Mouse (Mus musculus): ENCODE measurements around the gene Slc35b1. TPM values are rescaled to one million over a fixed set of nuclear protein-coding genes. Genes with fewer than 3 reads are reported as not detected.

Slc35b1 gene
- 91.1 and 92.7 TPM in 2 replicates for polyA plus RNA-seq (2015; fragmentation: Nextera tagmentation; extraction: Ambion mirVana)

- Histone ChIP-seq H3K4me3 (ENCODE audit: low read length) (peak within 1 kb of the TSS; percentile 73), H3K27ac (ENCODE audit: low read length) (peak within 1 kb of the TSS; percentile 87), H3K9ac (ENCODE audit: low read length) (peak within 1 kb of the TSS; percentile 81), H3K36me3 (ENCODE audit: control insufficient read depth, insufficient read depth, low read length) (peaks cover 20% of the 10 kb centered on the region; the same call in 1 of the 2 replicates), H3K9me3 (ENCODE audit: control insufficient read depth, low read length) (no peaks in the 10 kb centered on the region), H3K4me1 (replicated peaks; ENCODE audit: control insufficient read depth, insufficient read depth, low read length) (peaks cover 8% of the 10 kb centered on the region; the same call in 1 of the 2 replicates), H3K4me2 (ENCODE audit: low read depth, low read length) (peak within 1 kb of the TSS; percentile 69), H3K27me3 (ENCODE audit: control insufficient read depth, insufficient read depth, low read depth, low read length) (no peaks in the 10 kb centered on the region)
- ATAC-seq (ENCODE audit: low read depth): peak; percentile 97
- WGBS: under 1% methylated on average over 42 of the region's 42 CpGs
These were observed at the start of gene Slc35b1 for GRCm38 (mm10) chr11:95384319-95384972. Gene Slc35b1 (plus strand): TSS chr11:95384692.

- Histone ChIP-seq H3K27ac (ENCODE audit: low read length) (peak within 1 kb of the TSS; percentile 76), H3K27me3 (ENCODE audit: control insufficient read depth, insufficient read depth, low read depth, low read length) (no peaks in the 10 kb centered on the region), H3K4me3 (ENCODE audit: low read length) (peak within 1 kb of the TSS; percentile 76), H3K36me3 (ENCODE audit: control insufficient read depth, insufficient read depth, low read length) (no peaks in the 10 kb centered on the region), H3K4me2 (ENCODE audit: low read depth, low read length) (peak within 1 kb of the TSS; percentile 87), H3K9ac (ENCODE audit: low read length) (peak within 1 kb of the TSS; percentile 85), H3K9me3 (ENCODE audit: control insufficient read depth, low read length) (no peaks in the 10 kb centered on the region), H3K4me1 (replicated peaks; ENCODE audit: control insufficient read depth, insufficient read depth, low read length) (peaks cover 18% of the 10 kb centered on the region)
- WGBS: under 1% methylated on average over 18 of the region's 27 CpGs
- peak; percentile 97 for ATAC-seq (ENCODE audit: low read depth)
These were observed 47.8 kb upstream of the Slc35b1 start, which contains the start of gene Fam117a for GRCm38 (mm10) chr11:95336568-95337128. Gene Fam117a (plus strand): TSS chr11:95337018.

GRCm38 (mm10) chr11:95337129-95337813 lies 47.2 kb upstream of the Slc35b1 start:
- WGBS: under 1% methylated on average over 48 of the region's 50 CpGs
- peak overlapping the region; percentile 85 for H3K9ac ChIP-seq (ENCODE audit: low read length)
- H3K27ac ChIP-seq (ENCODE audit: low read length): peak overlapping the region; percentile 76
- no peaks in the 10 kb centered on the region for H3K9me3 ChIP-seq (ENCODE audit: control insufficient read depth, low read length)
- no peaks in the 10 kb centered on the region for H3K27me3 ChIP-seq (ENCODE audit: control insufficient read depth, insufficient read depth, low read depth, low read length)
- peaks cover 18% of the 10 kb centered on the region for H3K4me1 ChIP-seq (replicated peaks; ENCODE audit: control insufficient read depth, insufficient read depth, low read length)
- ATAC-seq (ENCODE audit: low read depth): peak; percentile 75
- peak overlapping the region; percentile 76 for H3K4me3 ChIP-seq (ENCODE audit: low read length)
- H3K4me2 ChIP-seq (ENCODE audit: low read depth, low read length): peak overlapping the region; percentile 87
- H3K36me3 ChIP-seq (ENCODE audit: control insufficient read depth, insufficient read depth, low read length): no peaks in the 10 kb centered on the region

DNA sequence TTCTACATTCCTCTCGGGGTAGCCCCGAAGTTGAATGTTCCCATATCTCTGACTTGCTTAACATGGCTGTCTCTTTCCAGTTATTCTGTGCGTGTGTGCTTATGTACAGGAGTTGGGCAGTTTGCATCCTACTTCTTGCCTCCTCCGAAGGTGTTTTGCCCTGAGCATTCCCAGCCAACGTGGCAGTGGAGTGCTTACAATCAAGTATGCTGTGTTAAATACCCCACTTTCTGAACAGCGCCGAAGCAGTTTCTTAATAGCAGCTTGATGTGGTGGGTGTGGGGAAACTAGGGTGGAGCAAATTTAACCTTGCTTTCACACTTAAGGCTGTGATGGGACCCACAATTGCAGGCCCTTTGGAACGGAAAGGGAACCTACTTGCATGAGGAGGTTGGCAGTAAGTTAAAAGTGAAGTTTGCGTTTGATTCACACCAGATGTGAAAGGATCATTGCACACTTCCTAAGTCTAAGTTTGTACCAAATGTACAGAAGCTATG lies 46.6 kb upstream of the Slc35b1 start:
- Histone ChIP-seq H3K9ac (ENCODE audit: low read length) (peak overlapping the region; percentile 85), H3K27me3 (ENCODE audit: control insufficient read depth, insufficient read depth, low read depth, low read length) (no peaks in the 10 kb centered on the region), H3K36me3 (ENCODE audit: control insufficient read depth, insufficient read depth, low read length) (no peaks in the 10 kb centered on the region), H3K4me2 (ENCODE audit: low read depth, low read length) (peak overlapping the region; percentile 87), H3K9me3 (ENCODE audit: control insufficient read depth, low read length) (no peaks in the 10 kb centered on the region), H3K27ac (ENCODE audit: low read length) (no peak overlapping the region), H3K4me3 (ENCODE audit: low read length) (peak overlapping the region; percentile 76), H3K4me1 (replicated peaks; ENCODE audit: control insufficient read depth, insufficient read depth, low read length) (peaks cover 18% of the 10 kb centered on the region)
- no peak for ATAC-seq (ENCODE audit: low read depth)
- WGBS: 15% methylated on average over 9 of the region's 9 CpGs

GRCm38 (mm10) chr11:95339471-95340021 lies 44.9 kb upstream of the Slc35b1 start:
- Histone ChIP-seq H3K4me3 (ENCODE audit: low read length) (peak overlapping the region; percentile 76), H3K4me1 (replicated peaks; ENCODE audit: control insufficient read depth, insufficient read depth, low read length) (peaks cover 32% of the 10 kb centered on the region), H3K9me3 (ENCODE audit: control insufficient read depth, low read length) (no peaks in the 10 kb centered on the region), H3K4me2 (ENCODE audit: low read depth, low read length) (peak overlapping the region; percentile 87), H3K27me3 (ENCODE audit: control insufficient read depth, insufficient read depth, low read depth, low read length) (no peaks in the 10 kb centered on the region), H3K9ac (ENCODE audit: low read length) (peak overlapping the region; percentile 21), H3K36me3 (ENCODE audit: control insufficient read depth, insufficient read depth, low read length) (no peaks in the 10 kb centered on the region), H3K27ac (ENCODE audit: low read length) (peak overlapping the region; percentile 69)
- no peak for ATAC-seq (ENCODE audit: low read depth)
- WGBS: 20% methylated on average over 14 of the region's 14 CpGs

- Histone ChIP-seq H3K4me1 (replicated peaks; ENCODE audit: control insufficient read depth, insufficient read depth, low read length) (peaks cover 39% of the 10 kb centered on the region), H3K4me2 (ENCODE audit: low read depth, low read length) (no peak overlapping the region), H3K36me3 (ENCODE audit: control insufficient read depth, insufficient read depth, low read length) (no peaks in the 10 kb centered on the region), H3K9ac (ENCODE audit: low read length) (no peak overlapping the region), H3K4me3 (ENCODE audit: low read length) (no peak overlapping the region; the same call in 1 of the 2 replicates), H3K27me3 (ENCODE audit: control insufficient read depth, insufficient read depth, low read depth, low read length) (no peaks in the 10 kb centered on the region), H3K9me3 (ENCODE audit: control insufficient read depth, low read length) (no peaks in the 10 kb centered on the region), H3K27ac (ENCODE audit: low read length) (no peak overlapping the region)
- WGBS: 91% methylated on average over 1 of the region's 1 CpGs
- ATAC-seq (ENCODE audit: low read depth): no peak
These were observed 44.2 kb upstream of the Slc35b1 start for GRCm38 (mm10) chr11:95340259-95340658.

GRCm38 (mm10) chr11:95340664-95341063 lies 43.8 kb upstream of the Slc35b1 start:
- Histone ChIP-seq H3K9me3 (ENCODE audit: control insufficient read depth, low read length) (no peaks in the 10 kb centered on the region), H3K27ac (ENCODE audit: low read length) (no peak overlapping the region), H3K36me3 (ENCODE audit: control insufficient read depth, insufficient read depth, low read length) (no peaks in the 10 kb centered on the region), H3K4me2 (ENCODE audit: low read depth, low read length) (no peak overlapping the region), H3K4me1 (replicated peaks; ENCODE audit: control insufficient read depth, insufficient read depth, low read length) (peaks cover 41% of the 10 kb centered on the region), H3K4me3 (ENCODE audit: low read length) (no peak overlapping the region), H3K9ac (ENCODE audit: low read length) (no peak overlapping the region), H3K27me3 (ENCODE audit: control insufficient read depth, insufficient read depth, low read depth, low read length) (no peaks in the 10 kb centered on the region)
- no peak for ATAC-seq (ENCODE audit: low read depth)
- 53% methylated on average over 5 of the region's 5 CpGs for WGBS

GRCm38 (mm10) chr11:95343180-95343579 lies 41.3 kb upstream of the Slc35b1 start:
- no peak overlapping the region for H3K4me2 ChIP-seq (ENCODE audit: low read depth, low read length)
- ATAC-seq (ENCODE audit: low read depth): peak; percentile 61
- peak overlapping the region; percentile 49 for H3K27ac ChIP-seq (ENCODE audit: low read length)
- peaks cover 37% of the 10 kb centered on the region for H3K4me1 ChIP-seq (replicated peaks; ENCODE audit: control insufficient read depth, insufficient read depth, low read length)
- no peak overlapping the region for H3K9ac ChIP-seq (ENCODE audit: low read length)
- no peaks in the 10 kb centered on the region for H3K27me3 ChIP-seq (ENCODE audit: control insufficient read depth, insufficient read depth, low read depth, low read length)
- peaks cover 5% of the 10 kb centered on the region; the same call in 1 of the 2 replicates for H3K36me3 ChIP-seq (ENCODE audit: control insufficient read depth, insufficient read depth, low read length)
- H3K4me3 ChIP-seq (ENCODE audit: low read length): no peak overlapping the region
- H3K9me3 ChIP-seq (ENCODE audit: control insufficient read depth, low read length): no peaks in the 10 kb centered on the region
- WGBS: 58% methylated on average over 4 of the region's 4 CpGs

Measured in lung, embryonic 16.5 days (tissue).